Mouse (Mus musculus) MEL-GATA-1-ER (cell line): ENCODE data around the gene Ly6g5b.

ENCODE experiments used
- DNase-seq: peaks from one replicate; pipeline ENCODE4 v3.0.0-alpha.2; 2012; ENCODE audit warnings: low read depth; ENCODE audit errors: extremely low read depth

Ly6g5b gene

DNA sequence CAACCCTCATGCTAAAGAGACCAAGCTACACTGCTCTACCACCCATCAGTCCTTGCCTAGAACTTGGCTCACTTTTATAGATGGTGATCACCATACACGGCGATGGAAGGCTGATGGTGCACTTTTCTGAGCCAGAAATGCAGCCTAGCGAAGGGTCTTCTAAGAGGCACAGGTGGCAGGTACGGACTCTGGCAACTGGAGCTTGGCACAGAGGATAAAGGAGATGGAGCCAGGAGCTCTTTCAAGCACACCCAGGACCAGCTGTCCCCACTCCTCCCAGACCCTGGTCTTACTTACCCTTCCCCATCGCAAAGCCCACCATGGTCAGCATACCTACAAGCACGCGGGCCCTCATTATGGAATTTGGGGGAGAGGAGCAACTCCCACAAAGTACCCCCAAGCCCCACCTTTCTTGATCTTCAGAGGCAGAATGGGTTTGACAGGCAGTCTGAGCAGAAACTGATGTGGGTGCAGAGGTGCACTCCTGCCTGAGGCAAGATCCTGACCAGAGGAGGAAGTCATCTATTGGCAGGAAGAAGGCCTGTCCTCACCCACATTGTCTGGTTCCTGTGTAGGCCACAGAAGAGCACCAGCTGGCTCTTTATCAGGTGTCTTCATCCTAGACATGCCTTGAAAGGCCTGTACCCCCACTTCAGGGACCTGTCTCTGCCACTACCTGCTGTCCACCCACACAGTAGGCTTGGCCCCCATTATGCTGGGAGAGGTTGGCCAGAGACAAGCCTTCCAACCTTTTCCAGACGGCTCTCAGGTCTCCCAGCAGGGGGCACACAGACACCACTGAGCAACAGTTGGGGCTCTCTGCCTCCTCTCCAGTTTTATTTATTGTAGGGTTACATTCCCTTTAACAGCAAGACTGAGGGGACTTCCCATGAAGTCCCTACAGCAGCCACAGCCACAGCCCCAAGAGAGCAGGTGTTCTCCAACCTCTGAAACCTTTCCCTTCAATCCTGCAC, at the start of gene Ly6g5b:
Gene Ly6g5b (minus strand): TSS at position 383 of the 974 bp plus-strand sequence.
- peak; percentile 17 for DNase-seq

DNA sequence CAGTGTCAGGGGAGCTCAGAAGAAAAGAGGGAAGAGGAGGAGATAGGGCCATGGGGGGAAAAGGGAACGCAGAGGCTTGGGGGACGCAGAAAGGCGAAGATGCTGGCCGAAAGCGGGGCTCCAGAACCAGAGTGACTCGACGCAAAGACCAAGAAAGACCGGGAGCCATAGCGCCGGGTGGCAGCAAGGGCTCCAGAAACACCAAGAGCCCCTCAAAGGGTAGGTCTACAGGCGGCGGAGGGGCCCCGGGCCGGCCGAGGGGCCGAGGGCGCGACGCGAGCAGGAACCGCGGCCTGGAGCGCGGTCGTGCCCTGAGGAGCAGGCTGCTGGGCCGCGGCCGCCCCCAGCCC, 49.0 kb upstream of the Ly6g5b start:
- no peak for DNase-seq

DNA sequence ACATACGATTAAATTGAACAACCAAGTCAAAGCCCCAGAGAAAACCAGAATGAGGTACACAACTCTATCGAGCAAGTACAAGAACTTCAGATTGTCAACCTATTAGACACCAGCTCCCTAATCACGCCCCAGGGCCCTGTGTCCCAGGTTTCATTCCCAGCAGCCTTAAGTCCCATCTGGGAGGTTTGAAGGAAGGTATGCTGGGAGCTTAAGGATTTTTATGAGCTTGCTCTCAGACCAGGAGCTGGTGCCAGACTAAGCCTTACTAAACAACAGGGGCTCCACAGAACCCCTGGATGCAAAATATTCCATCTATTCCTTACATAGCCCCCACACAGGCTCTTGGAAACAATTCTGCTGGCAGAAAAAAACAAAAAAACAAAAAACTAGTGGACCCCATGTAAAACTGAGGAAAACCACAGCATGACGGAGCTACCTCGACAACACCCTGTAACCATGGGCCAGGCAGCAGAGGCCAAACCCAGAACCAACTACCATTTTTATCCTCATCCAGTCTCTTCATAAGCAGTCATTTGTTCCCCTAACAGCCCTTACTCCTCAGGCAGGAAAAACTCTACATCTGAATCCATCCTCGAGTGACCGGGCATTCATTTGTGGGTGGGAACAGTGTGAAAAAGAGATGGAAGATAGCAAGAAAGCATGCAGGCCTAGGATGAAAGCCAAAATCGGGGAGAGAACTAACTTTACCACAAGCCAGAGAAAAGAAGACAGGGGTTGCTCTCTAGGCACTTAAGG, 48.3 kb upstream of the Ly6g5b start:
- no peak for DNase-seq

DNA sequence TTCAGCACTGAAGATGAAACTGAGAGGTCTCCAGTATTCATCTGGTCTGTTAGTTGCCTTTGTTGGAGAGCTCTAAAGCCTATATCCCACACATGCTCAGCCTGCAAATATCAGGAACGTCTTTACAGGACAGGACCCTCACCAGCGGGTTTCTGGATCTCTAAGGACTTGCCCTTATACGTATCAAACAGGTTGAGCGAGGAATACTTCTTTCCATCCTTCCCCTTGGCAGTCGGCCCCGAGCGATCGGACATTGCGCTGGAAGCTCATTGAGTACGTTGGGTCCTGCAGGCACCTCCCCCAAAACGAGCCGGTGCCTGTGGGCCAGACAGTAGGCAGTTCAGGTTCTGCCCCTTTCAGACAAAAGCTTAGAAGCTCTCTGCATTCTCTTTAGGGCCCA, 47.5 kb upstream of the Ly6g5b start:
- no peak for DNase-seq

- no peak for DNase-seq
These were observed 46.9 kb upstream of the Ly6g5b start for GRCm38 (mm10) chr17:35162121-35162520.

GRCm38 (mm10) chr17:35161421-35161820, 46.2 kb upstream of the Ly6g5b start:
- no peak for DNase-seq

DNA sequence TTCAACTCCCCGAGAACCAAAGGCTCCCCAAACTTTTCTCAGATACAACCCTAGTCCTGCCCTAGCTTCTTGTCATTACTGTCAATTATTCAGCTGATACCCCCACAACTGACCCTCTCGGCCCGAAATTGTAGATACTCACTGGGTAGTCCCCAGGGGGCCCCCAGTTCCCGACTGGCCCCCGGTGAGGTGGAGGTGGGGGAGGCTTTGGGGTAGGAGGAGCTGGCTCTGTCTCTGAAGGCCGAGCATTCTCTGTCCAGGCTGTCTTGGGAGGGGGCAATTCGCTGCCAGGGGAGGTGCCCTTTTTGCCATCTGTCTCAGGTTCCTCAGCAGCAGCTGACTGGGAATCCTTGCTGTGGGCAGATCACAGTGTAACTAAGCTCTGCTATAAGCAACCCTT, 44.4 kb upstream of the Ly6g5b start:
- no peak for DNase-seq

GRCm38 (mm10) chr17:35158850-35159593, 43.8 kb upstream of the Ly6g5b start:
- DNase-seq = no peak

GRCm38 (mm10) chr17:35157661-35158175, 42.5 kb upstream of the Ly6g5b start:
- DNase-seq = no peak

GRCm38 (mm10) chr17:35157254-35157653, 42.0 kb upstream of the Ly6g5b start:
- no peak for DNase-seq

GRCm38 (mm10) chr17:35156461-35157200, 41.4 kb upstream of the Ly6g5b start:
- no peak for DNase-seq

DNA sequence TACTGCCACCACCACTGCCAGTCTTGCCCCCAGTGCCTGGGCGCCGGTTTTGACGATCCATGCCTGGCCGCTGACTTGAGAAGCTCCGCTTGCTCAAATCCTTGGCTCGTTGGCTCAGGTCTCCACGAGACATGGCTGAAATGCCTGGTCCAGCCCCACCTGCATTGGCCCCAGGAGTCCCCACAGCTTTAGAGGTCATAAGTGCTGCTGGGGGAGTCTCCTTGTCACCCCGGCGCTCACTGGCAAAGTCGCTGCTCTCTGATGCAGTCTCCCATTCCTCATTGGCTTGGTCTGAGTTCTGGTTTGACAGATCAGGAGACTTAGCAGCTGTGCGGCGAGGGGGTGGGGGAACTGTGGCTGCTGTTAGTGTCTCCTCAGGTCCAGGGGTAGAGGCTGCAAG, 40.2 kb upstream of the Ly6g5b start:
- no peak for DNase-seq

- DNase-seq = no peak
These were observed 39.4 kb upstream of the Ly6g5b start for GRCm38 (mm10) chr17:35154616-35155015.

GRCm38 (mm10) chr17:35153931-35154330, 38.7 kb upstream of the Ly6g5b start:
- no peak for DNase-seq

DNA sequence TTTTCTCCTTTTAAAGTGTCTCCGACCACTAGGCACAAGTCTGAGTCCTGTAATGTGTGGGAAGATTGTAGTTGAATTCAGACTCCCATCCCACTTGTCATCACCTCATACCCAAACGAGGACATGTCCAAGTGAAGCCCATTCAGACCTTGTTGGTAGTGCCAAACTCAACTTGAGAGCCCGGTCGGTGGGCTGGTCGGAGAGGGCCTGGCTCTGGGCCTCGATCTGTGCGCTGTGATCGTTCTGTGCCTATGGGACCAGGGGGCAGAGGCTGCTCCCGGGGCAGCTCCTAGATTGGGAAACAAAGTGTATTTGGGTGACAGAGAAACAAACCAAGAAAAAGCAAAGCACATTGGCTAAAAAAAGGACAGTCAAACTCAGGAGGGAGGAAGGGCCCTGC, 37.8 kb upstream of the Ly6g5b start:
- DNase-seq = no peak

DNA sequence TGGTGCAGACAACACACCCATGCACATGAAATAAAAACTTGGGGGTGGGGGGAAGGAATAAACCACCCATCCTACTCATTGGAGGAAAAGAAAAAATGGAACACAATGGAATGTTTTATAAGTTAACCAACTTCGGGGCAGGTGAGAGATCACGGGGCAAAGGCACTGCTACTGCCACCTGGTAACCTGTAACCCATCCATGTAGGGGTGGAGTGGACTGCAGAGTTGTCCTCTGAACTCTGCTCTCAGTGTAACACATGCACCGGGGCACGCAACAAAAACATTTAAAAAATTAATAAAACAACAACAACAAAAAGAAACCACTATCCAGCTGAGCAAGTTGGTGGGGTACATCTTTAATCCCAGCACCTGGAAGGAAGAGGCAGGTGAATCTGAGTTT, 36.9 kb upstream of the Ly6g5b start:
- no peak for DNase-seq

- DNase-seq = no peak
These were observed 32.9 kb upstream of the Ly6g5b start for GRCm38 (mm10) chr17:35147922-35148639.

DNA sequence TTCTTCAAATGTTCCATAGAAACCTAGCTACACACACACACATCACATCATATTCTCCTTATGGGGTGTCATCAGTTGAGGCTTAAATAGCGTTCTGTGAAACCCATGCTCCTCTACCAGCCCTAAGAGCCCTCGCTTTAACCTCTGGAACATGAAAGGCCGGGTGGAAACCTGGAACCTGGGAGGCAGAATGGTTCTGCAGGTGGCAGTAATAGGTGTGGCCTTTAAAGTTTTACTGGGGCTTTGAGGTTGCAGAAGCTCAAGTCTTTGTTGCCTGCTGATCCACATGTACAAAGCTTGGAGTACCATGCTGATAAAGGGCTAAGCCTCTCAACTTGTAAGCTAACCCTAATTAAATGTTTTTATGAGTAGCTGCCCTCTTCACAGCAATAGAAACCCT, 32.1 kb upstream of the Ly6g5b start:
- no peak for DNase-seq

GRCm38 (mm10) chr17:35146139-35146538, 30.9 kb upstream of the Ly6g5b start:
- DNase-seq = no peak

GRCm38 (mm10) chr17:35141971-35142370, 26.7 kb upstream of the Ly6g5b start:
- DNase-seq = no peak
